Mouse (Mus musculus) thymus, postnatal 14 days (tissue): ENCODE results near the gene Pdlim7.

Experiments used
- DNase-seq: peaks from one replicate; pipeline ENCODE4 v3.0.0; 2021

Pdlim7 gene

GRCm38 (mm10) chr13:55516955-55517354 lies 3.5 kb upstream of the Pdlim7 start:
- peak; percentile 86 for DNase-seq

GRCm38 (mm10) chr13:55513828-55514227 lies 352 bp upstream of the Pdlim7 start:
- no peak for DNase-seq

GRCm38 (mm10) chr13:55512379-55513031 lies 971 bp downstream of the Pdlim7 start:
- no peak for DNase-seq

GRCm38 (mm10) chr13:55511492-55511861 lies 2.0 kb downstream of the Pdlim7 start:
- no peak for DNase-seq

GRCm38 (mm10) chr13:55510668-55511491 lies 2.6 kb downstream of the Pdlim7 start:
- DNase-seq, result no peak

GRCm38 (mm10) chr13:55510332-55510667 lies 3.2 kb downstream of the Pdlim7 start:
- no peak for DNase-seq

GRCm38 (mm10) chr13:55508531-55508930 lies 4.9 kb downstream of the Pdlim7 start:
- no peak for DNase-seq

- peak; percentile 33 for DNase-seq
These were observed 5.6 kb downstream of the Pdlim7 start for GRCm38 (mm10) chr13:55507877-55508276.

- DNase-seq, result no peak
These were observed 6.8 kb downstream of the Pdlim7 start for GRCm38 (mm10) chr13:55506697-55507096.

GRCm38 (mm10) chr13:55505810-55506209 lies 7.7 kb downstream of the Pdlim7 start:
- no peak for DNase-seq

GRCm38 (mm10) chr13:55504390-55504789 lies 9.1 kb downstream of the Pdlim7 start:
- no peak for DNase-seq

- peak; percentile 26 for DNase-seq
These were observed 11.1 kb downstream of the Pdlim7 start for GRCm38 (mm10) chr13:55502405-55502804.

- DNase-seq, result no peak
These were observed 12.9 kb downstream of the Pdlim7 start for GRCm38 (mm10) chr13:55500575-55500974.

- DNase-seq, result no peak
These were observed 14.6 kb downstream of the Pdlim7 start for GRCm38 (mm10) chr13:55498906-55499305.

GRCm38 (mm10) chr13:55496661-55497060 lies 16.8 kb downstream of the Pdlim7 start:
- no peak for DNase-seq

GRCm38 (mm10) chr13:55495702-55496101 lies 17.8 kb downstream of the Pdlim7 start:
- DNase-seq, result no peak

GRCm38 (mm10) chr13:55494883-55495621 lies 18.4 kb downstream of the Pdlim7 start:
- peak; percentile 5 for DNase-seq

GRCm38 (mm10) chr13:55494257-55494656 lies 19.2 kb downstream of the Pdlim7 start:
- DNase-seq, result no peak

GRCm38 (mm10) chr13:55487578-55488498 lies 25.6 kb downstream of the Pdlim7 start, which contains the start of gene Dbn1:
TSS of gene Dbn1 (minus strand) at chr13:55488111.
- DNase-seq, result peak; percentile 7

- DNase-seq, result peak; percentile 35
These were observed 26.4 kb downstream of the Pdlim7 start for GRCm38 (mm10) chr13:55486916-55487577.

- peak; percentile 3 for DNase-seq
These were observed 27.3 kb downstream of the Pdlim7 start for GRCm38 (mm10) chr13:55486029-55486794.
